Mouse (Mus musculus): ENCODE data around the gene Gm45753.

DNA sequence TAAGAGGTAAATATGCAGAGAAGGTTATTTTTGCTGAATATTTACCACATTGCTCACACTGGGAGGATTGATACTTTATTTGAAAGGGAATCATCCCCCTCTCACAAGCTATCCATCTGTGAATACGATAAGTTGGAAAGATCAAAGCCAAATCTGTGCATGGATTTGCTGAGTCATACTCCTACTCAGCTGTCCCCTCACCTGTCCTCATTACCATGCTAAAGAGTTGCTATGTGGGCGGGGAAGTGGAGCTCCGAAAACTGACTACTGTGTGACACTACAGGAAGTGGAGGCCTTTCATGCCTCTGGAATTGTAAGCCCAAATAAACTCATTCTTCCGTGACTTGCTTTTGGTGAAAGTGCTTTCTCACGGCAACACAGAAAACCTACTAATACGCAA is 73.0 kb downstream of the Gm45753 start:
- TF ChIP-seq CTCF (IDR thresholded peaks at IDR 0.05; ENCODE audit: extremely low read depth, insufficient read depth, insufficient read length, insufficient replicate concordance): no peak
- TF ChIP-seq POLR2A (IDR thresholded peaks at IDR 0.05; ENCODE audit: low read depth, low read length): no peak

Data from spleen, adult 2 months (tissue).